Mouse (Mus musculus) myocyte (in vitro differentiated cells): ENCODE results near the gene Gm45716.

ENCODE experiments used
- CEBPB ChIP-seq: IDR thresholded peaks from 2 replicates; pipeline ENCODE4 v1.6.1; 2011; ENCODE audit warnings: mild to moderate bottlenecking, moderate library complexity; ENCODE audit not compliant: poor library complexity, insufficient read depth, severe bottlenecking
- MAX ChIP-seq: IDR thresholded peaks from one replicate; pipeline ENCODE4 v1.6.1; 2011; ENCODE audit warnings: low read depth, mild to moderate bottlenecking, control low read depth
- MYOD1 ChIP-seq, 3 experiments: IDR thresholded peaks; one replicate each; pipeline ENCODE4 v1.6.1; 2011; ENCODE audit warnings: control low read depth in 2 of 3, low read depth in 2 of 3, mild to moderate bottlenecking in 2 of 3, moderate library complexity in 1 of 3; ENCODE audit not compliant: insufficient read length in 2 of 3, control insufficient read depth in 1 of 3
- POLR2A ChIP-seq: IDR thresholded peaks from one replicate; pipeline ENCODE4 v1.6.1; 2011; ENCODE audit warnings: low read depth, mild to moderate bottlenecking, control low read depth, moderate library complexity; ENCODE audit not compliant: insufficient read length
- POLR2AphosphoS2 ChIP-seq: IDR thresholded peaks from one replicate; pipeline ENCODE4 v1.6.1; 2011; ENCODE audit warnings: low read depth, control low read depth; ENCODE audit not compliant: insufficient read length
- TCF12 ChIP-seq: IDR thresholded peaks from one replicate; pipeline ENCODE4 v1.6.1; 2011; ENCODE audit warnings: mild to moderate bottlenecking, control low read depth; ENCODE audit not compliant: poor library complexity, insufficient read depth, severe bottlenecking
- TCF3 ChIP-seq: IDR thresholded peaks from one replicate; pipeline ENCODE4 v1.6.1; 2011; ENCODE audit warnings: low read depth, control low read depth; ENCODE audit not compliant: insufficient read length
- USF1 ChIP-seq: IDR thresholded peaks from one replicate; pipeline ENCODE4 v1.6.1; 2011; ENCODE audit warnings: low read depth, mild to moderate bottlenecking, control low read depth, moderate library complexity

DNA sequence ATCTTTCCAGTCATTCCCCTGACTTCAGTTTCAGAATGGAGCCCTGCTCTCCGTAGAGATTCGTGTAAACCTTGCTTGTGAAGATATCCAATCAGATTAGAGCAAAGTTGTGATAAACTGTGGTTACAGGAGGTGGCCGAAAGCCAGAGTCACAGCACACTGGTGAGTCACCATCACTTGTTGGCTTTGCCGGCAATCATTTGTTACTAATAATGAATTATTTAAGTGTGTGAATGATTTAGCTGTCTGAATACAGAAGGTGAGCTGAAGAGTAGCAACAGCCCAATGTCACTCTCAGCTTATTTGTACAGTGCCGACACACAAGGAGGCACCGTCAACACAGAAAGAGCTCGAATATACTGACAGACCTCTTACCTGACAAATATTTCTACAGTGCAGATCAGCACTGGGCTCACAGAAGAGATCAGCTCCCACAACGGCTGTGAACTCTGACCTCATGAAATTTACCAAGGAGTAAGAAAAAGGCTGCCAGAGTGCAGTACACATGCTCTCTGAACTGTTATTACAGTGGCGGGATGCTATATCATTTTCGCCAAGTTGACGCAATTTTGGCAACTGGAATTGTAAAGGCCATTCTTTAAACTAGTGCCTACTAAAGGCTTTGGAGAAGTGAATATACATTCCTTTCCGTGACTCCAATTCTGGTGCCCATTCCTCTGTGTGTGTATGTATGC lies 9.2 kb downstream of the Gm45716 start:
- TF ChIP-seq POLR2A: no peak
- TF ChIP-seq POLR2AphosphoS2: no peak
- no peak for TF ChIP-seq CEBPB
- TF ChIP-seq TCF12: no peak
- TF ChIP-seq MAX: no peak
- TF ChIP-seq USF1: no peak
- no peak for TF ChIP-seq MYOD1 (IDR thresholded peaks at IDR 0.05; ENCODE audit: control insufficient read depth in 1 of 3, insufficient read length in 2 of 3, low read depth in 2 of 3)
- no peak for TF ChIP-seq TCF3
